Mouse (Mus musculus) layer of hippocampus, adult 18-20 months (tissue): ENCODE measurements around the gene Tifa. TPM values are rescaled to one million over a fixed set of nuclear protein-coding genes. Genes with fewer than 3 reads are reported as not detected.

ENCODE experiments used
- DNase-seq, 2 experiments: peaks; one replicate each; pipeline ENCODE4 v3.0.0; 2022; ENCODE audit warnings: low spot score in 2 of 2
- total RNA-seq, 2 experiments: library from RNA; stranded (reverse); gene quantifications; 2 replicates each; pipeline ENCODE4 v1.2.3; 2021

Gene Tifa
- total RNA-seq, 2 experiments from 2014 or later: 8.7 to 8.9 TPM

DNA sequence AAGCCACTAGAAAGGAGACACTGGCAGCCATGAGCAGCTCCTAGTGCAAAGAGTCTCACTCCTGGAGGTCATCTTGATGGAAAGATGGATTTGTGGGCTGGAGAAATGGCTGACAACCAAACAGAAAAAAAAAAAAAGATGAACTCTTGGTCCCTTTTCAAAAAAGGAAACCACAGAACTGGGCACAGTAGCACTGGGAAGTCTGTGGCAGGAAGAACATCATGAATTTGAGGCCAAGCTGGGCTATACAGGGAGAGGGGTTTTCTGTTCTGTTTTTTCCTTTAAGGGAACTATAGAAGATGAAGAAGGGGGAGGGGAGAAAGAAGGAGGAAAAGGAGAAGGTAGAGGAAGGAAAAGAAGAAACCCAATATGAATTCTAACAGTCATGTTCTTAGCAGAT, 2.6 kb upstream of the Tifa start:
- no peak for DNase-seq

DNA sequence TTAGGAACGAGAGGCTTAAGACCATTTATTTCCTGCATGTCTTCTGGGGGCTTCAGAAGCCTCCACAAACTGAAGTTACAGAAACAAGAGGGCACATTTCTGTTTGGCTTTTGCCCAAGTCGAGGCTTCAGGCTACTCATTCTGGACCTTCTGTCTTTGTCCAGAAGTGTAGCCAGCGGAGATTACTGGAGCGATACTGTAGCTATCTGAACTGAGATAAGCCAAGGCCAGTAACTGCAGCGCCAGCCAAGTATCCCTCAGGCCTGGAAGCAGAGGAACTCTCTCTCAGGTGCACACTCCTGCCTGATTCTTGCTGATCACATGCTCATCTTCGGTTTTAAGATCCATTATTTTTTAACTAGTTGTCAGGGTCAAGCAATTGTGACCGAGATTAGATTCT, 1.6 kb upstream of the Tifa start:
- no peak for DNase-seq

DNA sequence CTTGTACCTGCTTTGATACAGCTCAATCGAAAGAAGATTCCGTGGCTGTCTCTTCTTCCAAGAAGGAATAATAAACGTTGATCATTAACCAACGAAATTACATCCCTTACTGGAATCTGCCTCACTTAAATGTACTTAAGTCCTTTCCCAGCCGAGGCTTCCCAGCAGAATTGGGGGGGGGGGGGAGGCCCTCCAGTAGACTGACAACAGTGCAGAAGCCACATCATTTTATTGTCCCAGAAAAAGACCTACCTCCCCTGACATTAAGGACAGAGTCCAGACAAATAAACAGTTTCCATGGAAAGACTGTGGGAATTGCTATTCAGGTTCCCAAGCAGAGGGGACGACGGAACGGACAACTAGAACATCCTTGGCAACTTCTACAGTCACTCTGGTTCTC, 686 bp upstream of the Tifa start:
- no peak for DNase-seq

DNA sequence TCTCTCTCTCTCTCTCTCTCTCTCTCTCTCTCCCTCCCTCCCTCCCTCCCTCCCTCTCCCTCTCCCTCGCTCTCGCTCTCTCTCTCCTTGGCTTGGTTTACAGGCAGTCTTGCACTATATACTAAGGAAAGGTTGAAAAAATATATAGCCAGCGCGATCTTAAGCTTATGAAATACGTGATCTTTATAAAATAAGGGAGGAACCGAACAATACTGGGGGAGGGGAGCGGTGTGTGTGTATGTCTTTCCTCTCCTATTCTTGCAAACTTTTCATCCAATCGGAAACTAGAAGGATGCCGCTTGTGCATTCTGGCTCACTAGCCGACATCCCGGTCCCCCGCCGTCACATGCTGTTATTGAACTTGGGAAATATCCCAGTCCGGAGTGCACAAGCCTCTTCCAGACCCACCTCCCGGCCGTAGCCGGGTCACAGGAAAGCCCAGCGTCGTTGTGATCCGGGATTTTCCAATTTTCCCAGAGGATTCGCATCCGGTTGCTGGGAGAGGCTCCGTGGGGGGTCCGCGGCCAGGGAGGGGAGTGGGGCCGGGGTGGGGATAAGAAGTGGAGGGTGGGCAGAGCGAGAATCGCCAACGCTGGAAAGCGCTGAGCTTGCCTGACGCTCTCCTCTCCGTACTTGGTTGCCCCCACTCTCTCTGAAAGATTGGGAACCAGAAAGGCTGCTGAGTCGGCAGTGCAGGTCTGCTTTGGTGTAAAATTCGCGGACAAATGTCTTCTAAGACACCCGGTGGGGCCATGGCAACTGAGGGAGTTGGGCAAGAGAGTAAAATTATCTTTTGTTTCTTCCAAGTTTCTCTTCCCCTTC, 840 bp downstream of the Tifa start:
- peak in 1 of 2 experiments; percentile 22 for DNase-seq

DNA sequence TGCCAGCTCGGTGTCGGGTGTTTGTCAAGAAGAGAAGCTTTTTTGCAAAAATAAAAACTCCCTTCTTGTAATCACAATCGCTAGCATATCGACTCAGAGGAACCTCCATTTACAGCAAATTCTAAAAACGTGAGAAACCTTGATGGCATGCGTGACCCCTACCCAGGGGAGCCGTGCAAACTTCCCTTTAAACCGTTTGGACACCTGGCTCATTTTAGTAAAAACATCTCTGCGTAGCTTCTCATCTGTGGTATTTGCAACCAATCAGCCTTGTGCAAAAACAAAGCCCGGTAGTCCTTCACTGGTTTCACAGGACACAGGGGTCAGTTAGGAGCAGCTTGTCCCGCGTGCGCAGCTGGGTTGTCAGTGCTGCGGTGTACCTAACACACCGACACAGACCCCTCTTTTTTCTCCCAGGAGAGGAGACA, 1.5 kb downstream of the Tifa start:
- no peak for DNase-seq

DNA sequence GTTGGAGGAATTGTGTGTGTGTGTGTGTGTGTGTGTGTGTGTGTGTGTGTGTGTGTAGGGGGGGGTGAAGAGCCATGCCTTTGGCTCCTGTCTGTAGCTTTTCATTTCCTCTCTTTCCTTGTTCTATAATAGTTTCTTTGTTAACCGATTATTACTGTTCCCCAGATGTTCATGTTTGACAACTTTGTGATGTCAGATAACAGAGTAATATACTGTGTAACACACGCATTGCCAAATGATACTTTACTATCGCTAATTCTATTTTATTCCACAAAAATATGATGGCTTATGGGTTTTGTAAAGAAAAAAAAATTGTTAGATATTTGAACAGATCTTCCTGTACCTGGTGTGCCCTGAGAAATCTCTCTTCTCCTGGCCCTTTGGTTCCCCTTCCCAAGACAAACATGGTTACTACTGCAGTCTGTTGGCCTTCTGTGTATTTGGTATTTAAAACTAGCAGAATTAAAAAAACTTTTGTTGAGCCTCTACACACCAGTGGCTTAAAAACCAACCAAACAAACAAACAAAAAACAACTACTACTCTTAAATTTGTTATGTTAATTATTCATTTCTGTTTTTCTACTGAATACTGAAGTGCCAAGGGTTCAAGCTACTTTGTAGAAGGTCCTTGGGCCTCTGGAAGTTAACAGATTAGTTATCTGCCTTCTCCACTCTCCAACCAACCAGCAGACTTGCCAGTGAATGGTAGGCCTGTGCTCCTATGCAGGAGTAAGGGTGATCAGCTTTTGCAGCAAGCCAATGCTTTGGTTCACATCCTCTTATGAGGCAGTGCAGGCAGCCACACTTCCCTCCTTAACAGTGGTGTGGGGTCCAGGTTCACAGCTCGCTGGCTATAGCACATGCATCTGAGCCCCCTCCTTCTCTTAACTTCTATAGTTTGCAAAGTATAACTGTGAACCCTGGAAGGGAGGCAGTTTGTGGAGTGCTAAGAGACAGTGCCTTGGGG, 2.3 kb downstream of the Tifa start:
- no peak for DNase-seq

DNA sequence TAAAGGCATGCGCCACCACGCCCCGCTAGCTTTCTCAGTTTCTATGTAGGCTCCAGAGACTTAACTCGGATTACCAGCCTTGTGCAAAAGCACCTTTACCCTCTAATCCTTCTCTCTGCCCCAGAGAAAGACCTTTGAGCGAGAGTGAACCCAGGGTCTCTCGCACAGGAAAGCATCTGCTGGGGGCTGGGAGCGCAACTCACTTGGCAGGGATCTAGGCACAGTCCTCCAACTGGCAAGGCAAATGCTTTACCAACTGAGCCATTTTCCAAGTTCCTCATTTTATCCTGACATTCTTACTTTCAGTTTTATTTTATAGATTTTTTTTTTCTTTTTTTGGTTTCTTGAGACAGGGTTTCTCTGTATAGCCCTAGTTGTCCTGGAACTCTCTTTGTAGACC, 3.4 kb downstream of the Tifa start:
- DNase-seq: no peak

DNA sequence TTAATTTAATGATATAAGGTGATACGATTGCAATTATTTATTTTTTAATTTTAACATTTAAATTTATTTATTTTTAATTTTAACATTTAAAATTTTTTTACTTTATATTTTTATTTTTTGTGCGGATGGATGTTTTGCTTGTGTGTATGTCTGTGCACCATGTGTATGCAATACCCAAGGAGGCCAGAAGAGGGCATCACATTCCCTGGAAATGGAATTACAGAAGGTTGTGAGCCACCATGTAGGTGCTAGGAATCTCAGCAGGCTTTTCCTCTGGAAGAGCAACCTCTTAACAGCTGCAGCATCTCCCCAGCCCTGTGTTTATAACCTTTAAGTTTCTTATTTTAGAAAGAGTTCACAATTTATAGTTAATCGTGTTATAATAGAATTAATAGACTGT, 6.2 kb downstream of the Tifa start:
- no peak for DNase-seq

DNA sequence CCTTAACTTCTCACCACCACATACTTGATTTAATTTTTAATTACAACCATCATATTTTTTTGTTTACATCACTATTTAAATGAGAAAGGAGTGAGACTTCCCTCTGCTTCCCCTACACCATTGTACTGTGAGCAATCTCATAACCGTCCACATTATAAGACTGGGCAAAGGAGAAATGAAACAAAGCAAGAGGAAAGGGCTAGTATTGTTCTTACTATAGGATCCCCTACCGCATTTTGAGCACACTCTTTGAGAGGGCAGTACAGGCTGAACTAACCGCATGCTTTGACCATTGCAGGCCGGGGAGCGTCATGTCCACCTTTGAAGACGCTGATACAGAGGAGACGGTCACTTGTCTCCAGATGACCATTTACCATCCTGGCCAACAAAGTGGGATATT, 6.7 kb downstream of the Tifa start:
- no peak for DNase-seq

DNA sequence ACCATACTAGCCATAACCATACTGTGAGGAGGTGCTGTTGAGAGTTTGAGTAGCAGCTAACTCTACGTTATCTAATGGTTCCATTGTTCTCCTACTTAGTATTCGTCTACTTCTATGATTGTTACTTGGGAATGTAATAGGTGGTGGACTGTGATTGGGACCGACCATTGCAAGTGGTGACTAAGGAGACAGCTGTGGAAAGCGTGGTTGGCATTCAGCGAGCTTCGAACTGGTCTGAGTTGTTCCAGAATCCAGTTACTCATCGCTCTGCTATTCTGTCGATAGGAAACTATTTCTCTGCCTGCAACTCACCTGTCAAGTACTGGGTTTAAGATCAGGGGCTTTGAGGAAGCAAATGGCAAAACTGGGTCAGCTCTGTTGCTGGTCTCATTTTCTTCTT, 11.6 kb downstream of the Tifa start:
- DNase-seq: no peak

DNA sequence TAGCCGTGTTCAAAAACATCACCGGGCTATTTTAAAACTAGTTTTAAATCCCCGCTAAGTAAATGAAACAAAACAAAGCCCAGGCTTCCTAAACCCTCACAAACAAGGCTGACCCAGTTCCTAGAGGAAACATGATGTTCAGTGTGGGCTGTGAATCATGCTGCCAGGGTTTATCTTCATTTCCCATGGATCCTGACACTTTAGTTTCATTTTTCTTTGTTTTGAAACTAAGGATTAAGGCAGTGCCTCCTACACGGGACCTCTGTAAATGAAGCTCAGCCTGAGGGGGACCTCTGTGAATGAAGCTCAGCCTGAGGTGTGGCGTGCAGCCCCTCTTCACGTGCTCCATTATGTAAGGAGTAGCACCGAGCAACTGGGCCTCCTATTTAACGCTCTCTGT, 13.2 kb downstream of the Tifa start:
- DNase-seq: peak in 1 of 2 experiments; percentile 51

DNA sequence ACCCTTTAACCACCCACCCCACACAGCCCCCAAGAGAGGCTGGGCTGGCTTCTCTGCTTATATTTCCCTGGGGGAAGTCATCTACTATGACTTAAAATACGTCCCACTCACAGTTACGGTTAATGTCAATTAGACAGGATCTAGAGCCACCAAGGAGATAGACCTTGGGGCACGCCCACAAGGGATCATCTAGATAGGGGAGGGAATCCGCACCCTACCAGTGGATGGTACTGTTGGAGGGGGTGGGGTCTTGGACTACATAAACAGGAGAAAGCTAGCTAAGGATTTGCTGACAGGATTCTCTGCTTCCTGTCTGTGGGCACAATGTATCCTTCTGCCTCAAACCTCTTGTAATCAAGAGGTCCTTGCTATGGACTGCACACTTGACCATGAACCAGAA, 14.8 kb downstream of the Tifa start:
- DNase-seq: no peak

DNA sequence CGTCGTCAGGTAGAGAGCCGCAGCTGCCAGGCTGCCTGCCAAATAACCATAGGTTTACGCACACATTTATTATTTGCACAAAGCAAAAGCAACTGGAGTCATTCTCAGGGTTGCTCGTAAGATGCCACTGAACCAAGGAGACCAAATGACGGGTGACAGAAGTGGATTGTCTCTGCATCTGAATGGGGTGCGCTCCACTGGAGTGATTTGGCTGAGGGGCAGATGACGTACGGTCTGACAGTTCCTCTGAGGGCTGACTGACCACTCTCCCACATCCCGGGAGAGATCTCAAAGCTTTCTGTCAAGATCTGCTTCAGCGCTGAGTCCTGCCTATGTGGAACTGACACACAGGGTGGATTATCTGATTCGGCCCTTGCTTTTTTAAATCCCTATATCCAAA, 15.5 kb downstream of the Tifa start:
- DNase-seq: no peak

DNA sequence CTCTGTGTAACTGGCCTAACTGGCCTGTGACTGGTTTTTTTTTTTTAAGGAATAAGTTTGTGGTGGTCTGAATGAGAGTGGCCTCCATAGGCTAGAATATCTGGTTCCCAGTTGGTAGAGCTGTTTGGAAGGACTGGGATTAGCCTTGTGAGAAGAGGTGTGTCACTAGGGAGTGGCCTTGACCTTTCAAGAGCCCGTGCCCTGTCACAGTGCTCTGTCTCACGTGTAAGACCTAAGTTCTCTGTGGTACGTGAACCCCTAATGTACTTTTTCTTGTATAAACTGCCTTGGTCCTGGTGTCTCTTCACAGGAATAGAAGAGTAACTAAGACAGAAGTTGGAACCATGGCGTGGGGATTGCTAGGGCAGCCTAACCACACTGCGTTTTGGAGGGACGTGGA, 16.4 kb downstream of the Tifa start:
- no peak for DNase-seq

DNA sequence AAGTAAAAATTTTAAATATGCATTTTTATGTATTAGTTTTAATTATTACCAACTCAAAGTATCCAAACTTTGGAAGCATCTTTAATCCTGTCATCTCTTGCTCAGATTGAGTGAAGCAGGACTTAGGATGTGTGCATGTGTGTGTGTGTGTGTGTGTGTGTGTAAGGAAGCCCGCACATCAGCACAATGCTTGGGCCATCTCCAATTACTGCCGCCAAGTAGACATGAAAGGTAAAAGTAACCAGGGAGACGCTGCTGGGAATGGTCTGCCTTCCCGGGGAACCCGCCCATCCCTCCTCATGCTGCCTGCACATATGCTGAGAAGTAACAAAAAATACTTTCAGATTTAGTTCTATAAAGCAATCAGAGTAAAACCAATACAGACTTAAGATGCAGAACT, 18.2 kb downstream of the Tifa start:
- no peak for DNase-seq

DNA sequence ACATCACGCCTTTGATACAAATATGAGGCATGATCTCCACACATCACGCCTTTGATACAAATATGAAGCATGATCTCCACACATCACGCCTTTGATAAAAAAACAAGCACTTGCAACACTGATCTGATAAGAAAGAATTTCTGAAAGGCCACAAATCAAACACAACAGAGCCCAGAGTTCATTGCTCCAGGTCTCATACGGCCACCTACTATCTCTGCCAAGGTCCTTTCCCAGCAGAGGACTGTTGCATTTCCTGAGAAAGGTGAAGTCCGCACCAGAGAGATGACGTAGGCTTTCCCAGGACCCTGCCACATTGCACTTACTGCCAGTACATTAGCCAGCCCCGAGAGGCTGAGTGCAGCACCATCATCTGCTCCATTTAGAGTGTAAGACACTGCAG, 19.5 kb downstream of the Tifa start:
- DNase-seq: no peak

DNA sequence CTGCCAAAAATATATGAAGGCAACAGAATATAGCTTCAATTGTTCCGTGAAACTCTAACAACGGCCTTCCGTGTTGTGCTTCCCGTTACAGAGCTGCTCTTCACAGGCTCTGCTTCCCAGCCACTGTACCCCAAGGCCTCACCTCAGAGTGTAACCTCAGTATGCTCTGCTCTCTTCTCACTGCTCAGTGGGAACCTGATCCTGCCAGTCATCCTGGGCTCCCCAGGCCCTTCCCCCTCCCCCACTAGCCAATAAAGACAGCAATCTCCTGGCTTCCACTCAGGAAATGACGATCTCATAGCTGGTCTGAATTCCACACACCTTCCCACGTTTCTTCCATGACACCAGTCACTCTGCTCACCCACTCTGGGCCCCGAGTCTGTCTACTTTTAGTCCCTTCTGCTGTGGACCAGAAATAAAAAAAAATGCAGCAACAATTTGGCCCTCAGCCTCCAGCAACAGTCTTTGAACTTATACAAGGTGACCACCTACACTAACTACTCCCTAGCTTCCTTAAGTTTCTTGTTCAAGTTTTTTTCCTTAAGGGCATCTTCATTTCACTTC, 27.6 kb downstream of the Tifa start:
- no peak for DNase-seq

DNA sequence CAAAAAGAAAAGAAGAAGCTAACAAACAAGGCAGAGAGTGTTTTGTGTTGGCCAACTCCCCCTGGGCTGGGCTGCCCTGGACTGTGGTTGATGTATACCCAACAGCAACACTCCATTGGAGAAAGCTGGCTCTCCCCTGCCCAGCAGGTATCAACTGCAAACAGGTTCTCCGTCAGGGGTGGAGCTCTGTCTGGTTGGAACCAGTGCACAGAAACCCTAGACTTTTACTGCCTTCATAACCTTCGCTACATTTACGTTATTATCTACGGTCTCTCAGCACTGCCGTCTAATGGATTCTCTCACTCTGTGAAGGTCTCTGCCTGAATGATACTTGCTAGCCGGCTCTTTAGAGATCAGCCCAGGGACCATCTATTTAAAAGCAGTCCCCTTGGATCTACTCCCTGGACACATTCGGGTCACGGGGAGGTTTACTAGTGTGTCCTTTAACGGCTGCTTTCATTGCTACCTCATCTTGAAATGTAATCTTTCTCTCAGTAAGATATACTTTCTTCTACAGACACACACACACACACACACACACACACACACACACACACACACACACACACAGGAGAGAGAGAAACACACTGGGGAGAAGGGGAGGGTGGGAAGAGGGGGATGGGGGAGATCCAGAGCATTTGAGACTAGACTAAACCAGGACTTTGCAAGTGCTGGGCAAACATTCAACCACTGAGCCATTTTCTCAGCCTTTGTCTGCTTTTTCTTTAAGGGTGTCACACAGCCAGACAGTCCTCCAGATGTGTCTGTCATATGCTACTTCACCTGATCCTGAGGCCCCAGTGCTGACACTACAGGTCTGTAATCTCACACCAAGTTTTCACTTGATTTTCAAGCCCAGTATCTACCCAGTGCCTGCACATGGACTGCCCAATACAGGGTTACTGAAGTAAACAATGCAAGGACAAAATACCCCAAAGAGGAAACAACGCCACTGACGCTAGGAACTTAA, 29.4 kb downstream of the Tifa start:
- no peak for DNase-seq

DNA sequence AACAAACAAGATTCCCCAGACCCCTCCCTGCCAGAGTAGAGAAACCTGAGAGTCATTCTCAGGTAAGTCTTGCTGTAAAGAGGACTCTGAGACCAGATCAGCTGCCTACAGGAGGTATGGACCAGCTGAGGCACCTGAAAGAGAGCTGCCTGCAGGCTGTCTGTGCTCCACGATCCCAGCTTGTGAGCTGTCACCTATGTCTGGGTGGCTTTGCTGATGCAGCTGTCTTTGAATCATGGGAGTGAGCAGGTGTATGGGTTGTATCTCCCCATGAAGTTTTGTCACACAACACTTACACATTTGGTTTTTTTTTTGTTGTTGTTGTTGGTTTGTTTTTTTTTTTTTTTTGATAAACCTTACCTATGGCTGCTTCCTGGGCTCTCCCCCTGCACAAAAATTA, 30.8 kb downstream of the Tifa start:
- DNase-seq: no peak

DNA sequence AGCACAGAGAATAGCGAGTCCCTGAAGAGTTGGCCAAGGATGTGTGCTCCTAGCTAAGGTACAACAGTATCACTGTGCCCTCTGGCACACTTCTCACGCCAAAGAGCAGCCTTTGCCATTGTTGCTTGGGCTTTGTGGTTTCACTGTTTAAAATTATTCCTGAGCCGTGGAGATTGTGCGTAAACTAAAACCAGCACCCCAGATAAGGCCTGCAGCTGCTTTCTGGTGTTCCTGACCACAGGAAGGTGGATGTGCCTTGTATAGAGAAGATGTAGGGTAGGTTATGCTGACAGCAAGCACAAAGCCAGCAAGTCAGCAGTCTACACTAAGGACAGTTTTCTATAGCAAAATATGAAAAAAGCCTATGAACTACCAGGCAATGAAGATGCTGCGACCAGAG, 31.6 kb downstream of the Tifa start:
- DNase-seq: no peak
